ENCODE assay signal across 11 mouse cellular contexts in the genomic region with DNA sequence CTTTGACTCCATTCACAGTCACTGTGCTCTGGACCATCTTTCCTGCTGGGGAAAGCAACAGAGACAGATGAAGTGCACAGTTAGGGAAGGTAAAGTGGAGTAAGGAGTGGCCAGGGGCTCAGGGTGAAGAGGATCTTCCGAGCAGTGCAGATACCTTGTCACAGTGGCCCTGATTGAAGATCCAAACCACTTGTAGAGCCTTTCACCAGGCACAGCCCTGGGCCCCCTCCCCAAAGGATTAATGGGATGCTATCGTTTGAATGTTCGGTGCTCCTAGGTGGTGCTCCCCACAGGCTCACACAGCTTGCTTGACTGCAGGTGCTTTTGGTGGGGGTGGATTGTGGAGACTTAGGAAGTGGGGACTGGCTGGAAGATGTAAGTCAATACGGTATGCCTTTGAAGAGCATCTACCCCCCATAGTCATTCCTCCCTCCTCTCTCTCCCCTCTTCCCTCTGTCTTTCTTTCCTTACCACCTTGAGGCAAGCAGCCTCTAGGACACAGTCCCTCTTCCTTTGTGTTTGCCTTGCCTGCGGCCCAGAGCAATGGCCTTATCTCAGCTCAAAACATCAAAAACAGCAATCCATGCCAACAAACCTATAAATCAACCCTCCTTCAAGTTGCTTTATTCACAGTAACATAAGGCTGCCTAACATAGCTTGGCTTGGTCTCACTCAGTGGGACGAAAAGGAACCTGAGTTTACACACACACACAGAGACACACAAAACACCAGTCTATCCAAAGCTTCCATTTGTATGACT. TPM values are rescaled to one million over a fixed set of nuclear protein-coding genes. Genes with fewer than 3 reads are reported as not detected.
DNase-seq lines count a peak whose midpoint lies in the region; ATAC-seq and TF ChIP-seq lines count a peak whose summit lies in the region.
"Had no signal": no experiment of that assay in that cellular context is flagged by ENCODE, and none has a peak within 500 bp of the region (broad histone marks: within the 10 kb centered on the region; RNA-seq: fewer than 3 reads in every experiment).

No protein-coding gene starts in this region.

- H3K27me3 ChIP-seq in heart, embryonic 11.5 days (ENCODE audit: control insufficient read depth, insufficient read depth, low read length) = no peaks in the 10 kb centered on the region
- no peaks in the 10 kb centered on the region for H3K27me3 ChIP-seq in liver, embryonic 13.5 days
- H3K27me3 ChIP-seq in liver, embryonic 11.5 days (replicated peaks; ENCODE audit: control insufficient read depth, insufficient read depth, low read length) = no peaks in the 10 kb centered on the region
- no peaks in the 10 kb centered on the region for H3K27me3 ChIP-seq in hindbrain, postnatal 0 days (ENCODE audit: insufficient read depth, low read length)
- no peaks in the 10 kb centered on the region for H3K27me3 ChIP-seq in midbrain, embryonic 15.5 days (replicated peaks)
- H3K27me3 ChIP-seq: neural tube, embryonic 12.5 days had no signal

- no peak for TF ChIP-seq CTCF in hindbrain, postnatal 0 days (IDR thresholded peaks at IDR 0.05; ENCODE audit: low read depth)

- DNase-seq in heart, adult 8-10 months (ENCODE audit: low spot score) = no peak
- no peak for DNase-seq in liver, embryonic 13.5 days
- no peak for DNase-seq in liver, embryonic 11.5 days (ENCODE audit: low spot score)
- no peak for DNase-seq in hindbrain, postnatal 0 days (ENCODE audit: low spot score)
- no peak for DNase-seq in cerebellum, postnatal 14 days
- DNase-seq in layer of hippocampus, postnatal 36 days = no peak
- DNase-seq: cerebellum, postnatal 10 days; spleen, adult 18-20 months had no signal

- peak overlapping the region; percentile 86; the same call in 1 of the 2 replicates for H3K4me2 ChIP-seq in heart, embryonic 11.5 days
- peak overlapping the region; percentile 53 for H3K4me2 ChIP-seq in liver, embryonic 13.5 days
- no peak overlapping the region for H3K4me2 ChIP-seq in liver, embryonic 11.5 days
- H3K4me2 ChIP-seq in hindbrain, postnatal 0 days (ENCODE audit: low read depth, low read length) = peak overlapping the region; percentile 62; the same call in 1 of the 2 replicates
- 0 out of 2 replicates have a peak overlapping the region, but pooled peaks have one; percentile 58 for H3K4me2 ChIP-seq in midbrain, embryonic 15.5 days

- no peak overlapping the region for H3K9ac ChIP-seq in heart, embryonic 11.5 days (ENCODE audit: low read depth, low read length)
- H3K9ac ChIP-seq in liver, embryonic 13.5 days = no peak overlapping the region
- H3K9ac ChIP-seq in liver, embryonic 11.5 days (ENCODE audit: low read depth, low read length) = no peak overlapping the region
- no peak overlapping the region for H3K9ac ChIP-seq in hindbrain, postnatal 0 days (replicated peaks; ENCODE audit: low read length)
- H3K9ac ChIP-seq in midbrain, embryonic 15.5 days = no peak overlapping the region
- H3K9ac ChIP-seq: neural tube, embryonic 12.5 days had no signal

- peaks cover 19% of the 10 kb centered on the region for H3K4me1 ChIP-seq in heart, embryonic 11.5 days (ENCODE audit: control insufficient read depth, insufficient read depth, low read length)
- peaks cover 5% of the 10 kb centered on the region; the same call in 1 of the 2 replicates for H3K4me1 ChIP-seq in liver, embryonic 13.5 days (replicated peaks)
- H3K4me1 ChIP-seq in liver, embryonic 11.5 days (replicated peaks; ENCODE audit: control insufficient read depth, insufficient read depth, low read length) = peaks cover 3% of the 10 kb centered on the region; the same call in 1 of the 2 replicates
- H3K4me1 ChIP-seq in hindbrain, postnatal 0 days (ENCODE audit: insufficient read depth, low read length) = peaks cover 11% of the 10 kb centered on the region
- H3K4me1 ChIP-seq in midbrain, embryonic 15.5 days = peaks cover 29% of the 10 kb centered on the region

- no peak overlapping the region for H3K27ac ChIP-seq in heart, embryonic 11.5 days (ENCODE audit: low read depth, low read length)
- H3K27ac ChIP-seq in liver, embryonic 13.5 days = no peak overlapping the region
- no peak overlapping the region for H3K27ac ChIP-seq in liver, embryonic 11.5 days (ENCODE audit: low read depth, low read length)
- H3K27ac ChIP-seq in hindbrain, postnatal 0 days = no peak overlapping the region
- no peak overlapping the region for H3K27ac ChIP-seq in midbrain, embryonic 15.5 days
- H3K27ac ChIP-seq: neural tube, embryonic 12.5 days had no signal

- no peak overlapping the region for H3K4me3 ChIP-seq in heart, embryonic 11.5 days (ENCODE audit: low read depth, low read length)
- H3K4me3 ChIP-seq in liver, embryonic 13.5 days (replicated peaks) = no peak overlapping the region
- no peak overlapping the region for H3K4me3 ChIP-seq in liver, embryonic 11.5 days (ENCODE audit: low read depth, low read length)
- H3K4me3 ChIP-seq in hindbrain, postnatal 0 days (ENCODE audit: low read length) = no peak overlapping the region
- H3K4me3 ChIP-seq in midbrain, embryonic 15.5 days = no peak overlapping the region
- H3K4me3 ChIP-seq: neural tube, embryonic 12.5 days had no signal

- peaks cover 32% of the 10 kb centered on the region for H3K36me3 ChIP-seq in heart, embryonic 11.5 days (ENCODE audit: control insufficient read depth, insufficient read depth, low read length)
- H3K36me3 ChIP-seq in liver, embryonic 13.5 days = peaks cover 40% of the 10 kb centered on the region
- H3K36me3 ChIP-seq in liver, embryonic 11.5 days (ENCODE audit: control insufficient read depth, insufficient read depth, low read length) = peaks cover 15% of the 10 kb centered on the region
- peaks cover 4% of the 10 kb centered on the region; the same call in 1 of the 2 replicates for H3K36me3 ChIP-seq in hindbrain, postnatal 0 days (ENCODE audit: insufficient read depth, low read length)
- peaks cover 5% of the 10 kb centered on the region for H3K36me3 ChIP-seq in midbrain, embryonic 15.5 days (replicated peaks)

- 70% methylated on average over 6 of the region's 6 CpGs for whole genome bisulfite sequencing in heart, embryonic 11.5 days (ENCODE audit: insufficient replicate concordance)
- WGBS in liver, embryonic 13.5 days (ENCODE audit: insufficient replicate concordance) = 76% methylated on average over 6 of the region's 6 CpGs
- 76% methylated on average over 6 of the region's 6 CpGs for WGBS in liver, embryonic 11.5 days
- 76% methylated on average over 6 of the region's 6 CpGs for WGBS in hindbrain, postnatal 0 days
- WGBS in midbrain, embryonic 15.5 days = 73% methylated on average over 6 of the region's 6 CpGs

- no peak for ATAC-seq in heart, embryonic 11.5 days (replicated peaks; ENCODE audit: insufficient number of reproducible peaks, low FRiP score, low TSS enrichment)
- ATAC-seq in liver, embryonic 13.5 days (ENCODE audit: low read depth) = no peak
- ATAC-seq in liver, embryonic 11.5 days (replicated peaks; ENCODE audit: low FRiP score) = no peak
- no peak for ATAC-seq in hindbrain, postnatal 0 days
- ATAC-seq in midbrain, embryonic 15.5 days (replicated peaks) = no peak

- H3K9me3 ChIP-seq in heart, embryonic 11.5 days (replicated peaks; ENCODE audit: control insufficient read depth, low read length) = no peaks in the 10 kb centered on the region
- no peaks in the 10 kb centered on the region for H3K9me3 ChIP-seq in liver, embryonic 13.5 days (replicated peaks)
- no peaks in the 10 kb centered on the region for H3K9me3 ChIP-seq in liver, embryonic 11.5 days (ENCODE audit: control insufficient read depth, low read length)
- no peaks in the 10 kb centered on the region for H3K9me3 ChIP-seq in hindbrain, postnatal 0 days (ENCODE audit: low read length)
- H3K9me3 ChIP-seq in midbrain, embryonic 15.5 days = no peaks in the 10 kb centered on the region
- H3K9me3 ChIP-seq: neural tube, embryonic 12.5 days had no signal

RNA-seq across cellular contexts. Expression of gene Tmem176a, which starts 2.2 kb away (rescaled TPM):
- polyA plus RNA-seq in heart, embryonic 11.5 days (2014; fragmentation: Nextera tagmentation; extraction: Ambion mirVana) = 104 and 108 TPM in 2 replicates
- 10 to 100 TPM; 15.0 to 19.3 (median 17.1) TPM for total RNA-seq in heart, adult 8-10 months (2022)
- polyA plus RNA-seq in liver, embryonic 13.5 days (2015; fragmentation: Nextera tagmentation; extraction: Ambion mirVana) = 72.2 and 77.0 TPM in 2 replicates
- polyA plus RNA-seq in liver, embryonic 11.5 days (2014; fragmentation: Nextera tagmentation; extraction: Ambion mirVana) = 56.6 and 66.1 TPM in 2 replicates
- total RNA-seq in hindbrain, postnatal 0 days (2014; rRNA removed) = 27.2 and 45.4 TPM in 2 replicates
- 35.8 and 40.1 TPM in 2 replicates for polyA plus RNA-seq in hindbrain, postnatal 0 days (2015; fragmentation: Nextera tagmentation; extraction: Ambion mirVana)
- polyA plus RNA-seq in midbrain, embryonic 15.5 days (2015; fragmentation: Nextera tagmentation; extraction: Ambion mirVana) = 15.0 and 16.1 TPM in 2 replicates
- total RNA-seq in layer of hippocampus, postnatal 36 days (2021) = 10 to 100 TPM; 24.3 to 24.9 TPM

RNA-seq across cellular contexts. Expression of gene Tmem176b, which starts 2.8 kb away (rescaled TPM):
- polyA plus RNA-seq in heart, embryonic 11.5 days (2014; fragmentation: Nextera tagmentation; extraction: Ambion mirVana) = 219 and 237 TPM in 2 replicates
- total RNA-seq in heart, adult 8-10 months (2022) = 10 to 100 TPM; 34.1 to 50.4 (median 41.2) TPM
- polyA plus RNA-seq in liver, embryonic 13.5 days (2015; fragmentation: Nextera tagmentation; extraction: Ambion mirVana) = 110 and 119 TPM in 2 replicates
- polyA plus RNA-seq in liver, embryonic 11.5 days (2014; fragmentation: Nextera tagmentation; extraction: Ambion mirVana) = 105 and 118 TPM in 2 replicates
- total RNA-seq in hindbrain, postnatal 0 days (2014; rRNA removed) = 81.9 and 108 TPM in 2 replicates
- 148 and 152 TPM in 2 replicates for polyA plus RNA-seq in hindbrain, postnatal 0 days (2015; fragmentation: Nextera tagmentation; extraction: Ambion mirVana)
- 110 and 122 TPM in 2 replicates for polyA plus RNA-seq in midbrain, embryonic 15.5 days (2015; fragmentation: Nextera tagmentation; extraction: Ambion mirVana)
- 10 to 100 TPM; 50.4 to 51.6 TPM for total RNA-seq in layer of hippocampus, postnatal 36 days (2021)

RNA-seq across cellular contexts. Expression of gene Aoc1, which starts 34.2 kb away (rescaled TPM):
- not detected in 2 replicates for polyA plus RNA-seq in heart, embryonic 11.5 days (2014; fragmentation: Nextera tagmentation; extraction: Ambion mirVana)
- total RNA-seq in heart, adult 8-10 months (2022) = not detected
- polyA plus RNA-seq in liver, embryonic 13.5 days (2015; fragmentation: Nextera tagmentation; extraction: Ambion mirVana) = not detected in 2 replicates
- polyA plus RNA-seq in liver, embryonic 11.5 days (2014; fragmentation: Nextera tagmentation; extraction: Ambion mirVana) = not detected in 2 replicates
- 0.42 TPM in 1 of 2 replicates, not detected in the other for total RNA-seq in hindbrain, postnatal 0 days (2014; rRNA removed)
- 0.06 and 0.11 TPM in 2 replicates for polyA plus RNA-seq in hindbrain, postnatal 0 days (2015; fragmentation: Nextera tagmentation; extraction: Ambion mirVana)
- polyA plus RNA-seq in midbrain, embryonic 15.5 days (2015; fragmentation: Nextera tagmentation; extraction: Ambion mirVana) = not detected in 2 replicates
- not detected for total RNA-seq in layer of hippocampus, postnatal 36 days (2021)
